Mouse (Mus musculus) intestine, embryonic 16.5 days (tissue): Measurements from ENCODE around the gene 5330417H12Rik. TPM values are rescaled to one million over a fixed set of nuclear protein-coding genes. Genes with fewer than 3 reads are reported as not detected.

Experiments
- ATAC-seq: fragments of 200-750 bp; cut with Nextera tagmentation; 2 replicates; pipeline ENCODE4 v1.8.0; 2017; ENCODE audit warnings: moderate TSS enrichment, moderate library complexity
- H3K27ac ChIP-seq: fragments of 300-500 bp; sonication (generic); 2 replicates; pipeline ENCODE4 v1.5.1; 2014; ENCODE audit warnings: mild to moderate bottlenecking, low read length
- H3K27me3 ChIP-seq: fragments of 300-500 bp; sonication (generic); replicated peaks from 2 replicates; pipeline ENCODE4 v1.6.1; 2014; ENCODE audit warnings: low read length, control low read depth, mixed read lengths; ENCODE audit not compliant: control insufficient read depth, insufficient read depth
- H3K36me3 ChIP-seq: fragments of 300-500 bp; sonication (generic); 2 replicates; pipeline ENCODE4 v1.6.1; 2014; ENCODE audit warnings: low read length, control low read depth; ENCODE audit not compliant: control insufficient read depth, insufficient read depth
- H3K4me1 ChIP-seq: fragments of 300-500 bp; sonication (generic); 2 replicates; pipeline ENCODE4 v1.6.1; 2014; ENCODE audit warnings: low read length, control low read depth, mixed read lengths; ENCODE audit not compliant: control insufficient read depth, insufficient read depth
- H3K4me2 ChIP-seq: fragments of 300-500 bp; sonication (generic); 2 replicates; pipeline ENCODE4 v1.6.1; 2014; ENCODE audit warnings: low read depth, low read length, control low read depth
- H3K4me3 ChIP-seq: fragments of 300-500 bp; sonication (generic); 2 replicates; pipeline ENCODE4 v1.5.1; 2014; ENCODE audit warnings: mild to moderate bottlenecking, low read length
- H3K9ac ChIP-seq: fragments of 300-500 bp; sonication (generic); 2 replicates; pipeline ENCODE4 v1.6.1; 2014; ENCODE audit warnings: low read depth, low read length
- H3K9me3 ChIP-seq: fragments of 300-500 bp; sonication (generic); 2 replicates; pipeline ENCODE4 v1.6.1; 2016; ENCODE audit warnings: low read length, control low read depth; ENCODE audit not compliant: control insufficient read depth
- WGBS: fragments of 180-500 bp; shearing (Covaris S2); extraction: QIAGEN DNeasy Blood & Tissue Kit; methylation state at CpG from one replicate; pipeline ENCODE4 v1.1.7; 2014; 5-methylcytosine and 5-hydroxymethylcytosine counted together
- polyA plus RNA-seq: library from polyadenylated mRNA; unstranded; fragments of >200 nt; fragmentation: Nextera tagmentation; extraction: Ambion mirVana; gene quantifications from 2 replicates; pipeline ENCODE4 v1.2.1, GENCODE M21; 2015

Gene 5330417H12Rik
- polyA plus RNA-seq, 1 experiment from 2014 or later = not detected

- ATAC-seq = no peak
- 91% methylated on average over 7 of the region's 7 CpGs for WGBS
- H3K9ac ChIP-seq = no peak overlapping the region
Observed at GRCm38 (mm10) chr7:107637398-107637797, 12.4 kb upstream of the 5330417H12Rik start.

GRCm38 (mm10) chr7:107633201-107633600, 8.2 kb upstream of the 5330417H12Rik start:
- H3K27ac ChIP-seq = no peak overlapping the region
- H3K9ac ChIP-seq = no peak overlapping the region
- H3K4me2 ChIP-seq = no peak overlapping the region
- no peaks in the 10 kb centered on the region for H3K27me3 ChIP-seq
- no peaks in the 10 kb centered on the region for H3K4me1 ChIP-seq
- 84% methylated on average over 4 of the region's 4 CpGs for WGBS
- H3K36me3 ChIP-seq = no peaks in the 10 kb centered on the region
- H3K4me3 ChIP-seq = no peak overlapping the region
- ATAC-seq = no peak
- no peaks in the 10 kb centered on the region for H3K9me3 ChIP-seq

More at GRCm38 (mm10) chr7:107637398-107637797, 12.4 kb upstream of the 5330417H12Rik start:
- Histone ChIP-seq H3K36me3 (no peaks in the 10 kb centered on the region), H3K27ac (no peak overlapping the region), H3K4me1 (no peaks in the 10 kb centered on the region), H3K4me3 (no peak overlapping the region), H3K27me3 (no peaks in the 10 kb centered on the region), H3K9me3 (no peaks in the 10 kb centered on the region), H3K4me2 (no peak overlapping the region)

GRCm38 (mm10) chr7:107628383-107628782, 3.4 kb upstream of the 5330417H12Rik start:
- Histone ChIP-seq H3K9me3 (no peaks in the 10 kb centered on the region), H3K4me1 (no peaks in the 10 kb centered on the region), H3K27ac (no peak overlapping the region), H3K9ac (no peak overlapping the region), H3K4me2 (no peak overlapping the region), H3K27me3 (no peaks in the 10 kb centered on the region), H3K36me3 (no peaks in the 10 kb centered on the region), H3K4me3 (no peak overlapping the region)
- no peak for ATAC-seq

- WGBS = 51% methylated on average over 6 of the region's 6 CpGs
- Histone ChIP-seq H3K9me3 (no peaks in the 10 kb centered on the region), H3K4me2 (no peak overlapping the region), H3K27me3 (no peaks in the 10 kb centered on the region), H3K4me3 (no peak overlapping the region), H3K27ac (no peak overlapping the region), H3K9ac (no peak overlapping the region), H3K36me3 (no peaks in the 10 kb centered on the region), H3K4me1 (no peaks in the 10 kb centered on the region)
- ATAC-seq = no peak
Observed at GRCm38 (mm10) chr7:107625781-107626180, 820 bp upstream of the 5330417H12Rik start.

- WGBS = 56% methylated on average over 3 of the region's 3 CpGs
- H3K36me3 ChIP-seq = no peaks in the 10 kb centered on the region
- no peaks in the 10 kb centered on the region for H3K9me3 ChIP-seq
- H3K27me3 ChIP-seq = no peaks in the 10 kb centered on the region
- H3K4me1 ChIP-seq = no peaks in the 10 kb centered on the region
- no peak overlapping the region for H3K4me2 ChIP-seq
- no peak for ATAC-seq
- no peak overlapping the region for H3K4me3 ChIP-seq
- H3K9ac ChIP-seq = no peak overlapping the region
- H3K27ac ChIP-seq = no peak overlapping the region
Observed at GRCm38 (mm10) chr7:107624432-107624831, 529 bp downstream of the 5330417H12Rik start.

- no peaks in the 10 kb centered on the region for H3K27me3 ChIP-seq
- 75% methylated on average over 3 of the region's 3 CpGs for WGBS
- H3K4me1 ChIP-seq = 0 out of 2 replicates have a peak, but pooled peaks cover 3% of the 10 kb centered on the region
- no peaks in the 10 kb centered on the region for H3K36me3 ChIP-seq
- H3K4me3 ChIP-seq = no peak overlapping the region
- no peak for ATAC-seq
- H3K9ac ChIP-seq = no peak overlapping the region
- no peak overlapping the region for H3K27ac ChIP-seq
- no peaks in the 10 kb centered on the region for H3K9me3 ChIP-seq
- H3K4me2 ChIP-seq = no peak overlapping the region
Observed at GRCm38 (mm10) chr7:107620137-107620536, 4.8 kb downstream of the 5330417H12Rik start.

GRCm38 (mm10) chr7:107619225-107619624, 5.7 kb downstream of the 5330417H12Rik start:
- H3K27me3 ChIP-seq = no peaks in the 10 kb centered on the region
- H3K9me3 ChIP-seq = no peaks in the 10 kb centered on the region
- no peak overlapping the region for H3K27ac ChIP-seq
- no peaks in the 10 kb centered on the region for H3K36me3 ChIP-seq
- H3K4me1 ChIP-seq = 0 out of 2 replicates have a peak, but pooled peaks cover 3% of the 10 kb centered on the region
- H3K4me3 ChIP-seq = no peak overlapping the region
- no peak for ATAC-seq
- 75% methylated on average over 4 of the region's 4 CpGs for WGBS
- H3K9ac ChIP-seq = no peak overlapping the region
- no peak overlapping the region for H3K4me2 ChIP-seq

GRCm38 (mm10) chr7:107618028-107618992, 6.7 kb downstream of the 5330417H12Rik start:
- Histone ChIP-seq H3K9me3 (no peaks in the 10 kb centered on the region), H3K36me3 (no peaks in the 10 kb centered on the region), H3K27me3 (no peaks in the 10 kb centered on the region), H3K27ac (no peak overlapping the region), H3K4me2 (no peak overlapping the region), H3K4me1 (0 out of 2 replicates have a peak, but pooled peaks cover 3% of the 10 kb centered on the region), H3K4me3 (no peak overlapping the region), H3K9ac (no peak overlapping the region)
- no peak for ATAC-seq
- WGBS = 33% methylated on average over 10 of the region's 11 CpGs

- H3K4me2 ChIP-seq = no peak overlapping the region
- H3K9ac ChIP-seq = no peak overlapping the region
- H3K27ac ChIP-seq = no peak overlapping the region
- H3K4me1 ChIP-seq = no peaks in the 10 kb centered on the region
- H3K36me3 ChIP-seq = no peaks in the 10 kb centered on the region
- 86% methylated on average over 5 of the region's 5 CpGs for WGBS
- no peaks in the 10 kb centered on the region for H3K9me3 ChIP-seq
- ATAC-seq = no peak
- H3K4me3 ChIP-seq = no peak overlapping the region
- H3K27me3 ChIP-seq = no peaks in the 10 kb centered on the region
Observed at GRCm38 (mm10) chr7:107610880-107611279, 14.1 kb downstream of the 5330417H12Rik start.
